Mouse (Mus musculus) cerebellum, adult 9-10 months (tissue): ENCODE measurements at regions not wholly inside any gene's neighbourhood (a gene's known extent, or its start where the extent isn't known, plus 50 kb on each side); places are given as distances from the start of the nearest gene placed in this dataset.
A peak's percentile ranks its signal among the peaks of the same experiment; 100 is the strongest.

Source experiments
- DNase-seq: peaks from one replicate; pipeline ENCODE4 v3.0.0; 2022

DNA sequence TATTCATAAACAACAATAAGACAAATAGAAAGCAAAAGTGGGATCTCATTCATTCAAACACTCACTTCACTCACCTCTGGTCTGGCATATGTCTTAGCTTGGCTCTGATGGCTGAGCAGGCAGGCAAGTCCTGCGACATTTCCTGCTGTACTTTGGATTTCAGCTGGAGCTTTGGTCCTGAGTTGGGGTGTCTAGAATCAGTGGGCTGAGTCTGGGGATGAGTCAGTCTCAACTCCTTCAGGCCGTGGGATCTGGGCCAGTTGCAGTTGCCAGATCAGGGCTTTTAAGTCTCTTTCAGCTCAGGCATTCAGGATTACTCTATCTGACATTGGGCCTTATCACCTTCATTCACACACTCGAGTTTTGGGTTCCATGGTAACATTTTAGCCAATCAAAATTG is 454.1 kb downstream of the Adra2a start:
- DNase-seq = no peak

DNA sequence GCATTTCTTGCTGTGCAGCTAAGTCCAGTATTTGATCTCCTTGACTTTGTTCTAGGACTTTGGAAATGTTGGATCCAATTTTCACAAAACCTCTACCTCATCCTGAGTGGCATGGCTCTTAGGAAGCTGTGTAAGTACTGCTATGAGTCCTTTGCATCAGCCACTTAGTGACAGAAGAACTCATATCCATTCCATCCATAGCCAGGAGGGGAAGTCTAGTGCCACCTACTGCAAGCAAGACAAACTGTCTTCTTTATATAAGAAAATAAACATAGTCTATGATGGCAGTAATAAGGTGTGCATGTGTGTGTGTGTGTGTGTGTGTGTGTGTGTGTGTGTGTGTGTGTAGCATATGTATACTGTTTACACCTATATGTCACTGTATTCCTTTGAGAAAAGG is 489.9 kb downstream of the Adra2a start:
- DNase-seq = peak; percentile 5

- DNase-seq = no peak
Measured at GRCm38 (mm10) chr19:54555351-54555750, 511.4 kb downstream of the Adra2a start.

DNA sequence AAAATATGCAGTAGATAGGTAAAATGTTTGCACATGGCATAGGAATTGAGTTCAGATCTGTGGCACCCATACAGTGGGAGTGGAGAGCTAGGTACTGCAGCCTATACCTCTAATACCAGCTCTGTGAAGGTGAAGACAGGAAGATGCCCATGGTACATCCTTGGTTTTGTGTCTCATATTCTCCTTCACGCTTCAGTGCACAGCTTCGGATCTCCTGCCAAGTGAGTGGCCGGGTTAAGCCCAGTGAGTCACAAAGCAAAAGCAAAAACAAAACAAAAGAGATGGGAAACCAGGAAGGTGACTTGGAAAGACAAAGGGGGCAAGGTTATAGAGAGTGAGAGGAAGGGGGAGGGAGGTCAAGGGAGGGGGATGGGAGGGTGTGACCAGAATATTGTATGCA is 514.0 kb downstream of the Adra2a start:
- DNase-seq = no peak

DNA sequence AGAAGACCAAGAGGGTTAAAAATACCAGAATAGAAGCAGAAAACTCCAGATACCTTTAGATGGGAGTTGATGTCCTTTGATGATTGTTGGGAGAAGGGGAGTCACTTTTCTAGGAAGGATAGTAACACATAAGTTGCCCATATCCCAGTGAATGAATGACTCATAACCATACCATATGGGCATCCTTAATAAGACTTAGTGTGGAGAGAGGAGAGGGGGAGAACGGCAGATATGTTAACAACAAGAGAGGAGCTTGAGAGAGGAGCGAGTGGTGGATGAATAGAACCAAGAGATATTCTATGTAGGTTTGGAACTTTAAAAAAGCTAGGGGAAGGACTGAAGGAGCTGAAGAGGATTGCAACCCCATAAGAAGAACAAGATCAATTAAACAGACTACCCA is 539.6 kb downstream of the Adra2a start:
- no peak for DNase-seq

DNA sequence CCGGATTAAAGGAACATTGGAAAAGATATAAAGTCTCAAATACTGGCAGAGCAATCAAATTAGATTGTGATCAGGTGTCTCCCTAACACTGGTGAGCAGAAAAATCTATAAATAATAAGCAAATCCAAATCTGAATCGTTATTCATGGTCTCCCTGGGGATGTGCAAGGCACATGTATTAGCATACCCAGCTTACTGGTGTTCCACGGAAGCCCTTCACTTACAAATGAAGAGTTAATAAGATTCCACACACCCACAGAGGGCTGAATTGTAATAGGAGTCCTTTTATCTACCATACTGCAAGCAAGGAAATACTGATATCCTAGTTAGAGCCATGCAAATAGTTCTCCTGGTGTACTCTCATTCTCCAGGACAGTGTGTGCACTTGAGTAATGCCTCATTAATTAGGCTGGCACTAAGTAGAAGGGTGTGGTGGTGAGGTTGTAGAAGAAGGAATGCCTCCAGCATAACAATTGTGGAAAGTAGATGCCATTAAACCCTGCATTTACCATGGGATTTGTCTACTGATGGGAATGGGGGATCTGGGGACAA is 540.8 kb downstream of the Adra2a start:
- DNase-seq = no peak

GRCm38 (mm10) chr19:54585326-54585725 is 541.4 kb downstream of the Adra2a start:
- DNase-seq = no peak

- no peak for DNase-seq
Measured at GRCm38 (mm10) chr19:54603345-54603744, 523.7 kb downstream of the Gpam start.

DNA sequence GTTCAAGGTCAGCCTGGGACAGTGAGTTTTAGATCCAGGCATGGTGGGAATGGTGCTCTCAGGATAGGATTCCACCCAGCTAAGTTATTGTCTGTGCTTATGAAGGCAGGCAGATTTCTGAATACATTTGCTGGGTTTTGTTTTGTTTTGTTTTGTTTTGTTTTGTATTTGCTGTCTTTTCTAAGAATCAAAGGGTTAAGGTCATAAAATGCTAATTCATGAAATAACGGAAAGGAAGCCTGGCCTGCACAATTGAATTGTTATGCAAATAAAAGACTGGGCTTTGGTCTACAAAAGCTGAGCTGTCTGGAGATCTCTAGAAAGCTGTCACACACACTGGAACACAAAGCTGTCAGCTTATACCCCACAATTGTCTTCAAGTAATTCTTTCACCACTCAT is 521.7 kb downstream of the Gpam start:
- DNase-seq = no peak

- no peak for DNase-seq
Measured at GRCm38 (mm10) chr19:54616924-54617323, 510.1 kb downstream of the Gpam start.
